ENCODE assay signal across 21 mouse cellular contexts in genomic region chr7:19651063-19651786, GRCm38 (mm10). TPM values are rescaled to one million over a fixed set of nuclear protein-coding genes. Genes with fewer than 3 reads are reported as not detected.
DNase-seq lines count a peak whose midpoint lies in the region; ATAC-seq lines count a peak whose summit lies in the region.
"Had no signal": no experiment of that assay in that cellular context is flagged by ENCODE, and none has a peak within 500 bp of the region (broad histone marks: within the 10 kb centered on the region; RNA-seq: fewer than 3 reads in every experiment).

No protein-coding gene starts in this region.

- no peak overlapping the region for H3K4me2 ChIP-seq in kidney, embryonic 14.5 days (replicated peaks; ENCODE audit: low read depth, low read length)
- H3K4me2 ChIP-seq in liver, embryonic 13.5 days, result peak overlapping the region; percentile 21; the same call in 1 of the 2 replicates
- H3K4me2 ChIP-seq in forebrain, embryonic 12.5 days, result no peak overlapping the region
- H3K4me2 ChIP-seq: hindbrain, embryonic 14.5 days; intestine, embryonic 15.5 days; limb, embryonic 15.5 days; midbrain, embryonic 15.5 days had no signal

- H3K36me3 ChIP-seq in kidney, embryonic 14.5 days (ENCODE audit: control insufficient read depth, insufficient read depth, low read length), result peaks cover 78% of the 10 kb centered on the region
- H3K36me3 ChIP-seq in liver, embryonic 13.5 days, result peaks cover 90% of the 10 kb centered on the region
- peaks cover 86% of the 10 kb centered on the region for H3K36me3 ChIP-seq in forebrain, embryonic 12.5 days (replicated peaks)

- no peak overlapping the region for H3K27ac ChIP-seq in kidney, embryonic 14.5 days (ENCODE audit: low read depth, low read length)
- peak overlapping the region; percentile 72 for H3K27ac ChIP-seq in liver, embryonic 13.5 days
- H3K27ac ChIP-seq in forebrain, embryonic 12.5 days, result no peak overlapping the region
- H3K27ac ChIP-seq: forebrain, embryonic 10.5 days; hindbrain, embryonic 14.5 days; intestine, embryonic 15.5 days; limb, embryonic 15.5 days; macrophage; midbrain, embryonic 15.5 days had no signal

- H3K9me3 ChIP-seq in kidney, embryonic 14.5 days (ENCODE audit: control insufficient read depth, low read length), result no peaks in the 10 kb centered on the region
- H3K9me3 ChIP-seq in liver, embryonic 13.5 days (replicated peaks), result no peaks in the 10 kb centered on the region
- no peaks in the 10 kb centered on the region for H3K9me3 ChIP-seq in forebrain, embryonic 12.5 days
- H3K9me3 ChIP-seq: forebrain, embryonic 10.5 days; intestine, embryonic 15.5 days; limb, embryonic 15.5 days; midbrain, embryonic 15.5 days had no signal

- WGBS in kidney, embryonic 14.5 days, result 92% methylated on average over 6 of the region's 6 CpGs
- 32% methylated on average over 6 of the region's 6 CpGs for WGBS in liver, embryonic 13.5 days (ENCODE audit: insufficient replicate concordance)
- 93% methylated on average over 6 of the region's 6 CpGs for WGBS in forebrain, embryonic 12.5 days

- ATAC-seq in kidney, embryonic 14.5 days (ENCODE audit: low FRiP score, low TSS enrichment), result no peak
- ATAC-seq in liver, embryonic 13.5 days (ENCODE audit: low read depth), result peak; percentile 57
- no peak for ATAC-seq in forebrain, embryonic 12.5 days (ENCODE audit: low FRiP score)
- ATAC-seq: intestine, embryonic 15.5 days; midbrain, embryonic 15.5 days; Patski had no signal

- H3K4me3 ChIP-seq in kidney, embryonic 14.5 days (ENCODE audit: low read length), result no peak overlapping the region
- H3K4me3 ChIP-seq in liver, embryonic 13.5 days (replicated peaks), result no peak overlapping the region
- H3K4me3 ChIP-seq in forebrain, embryonic 12.5 days (replicated peaks), result no peak overlapping the region
- H3K4me3 ChIP-seq: forebrain, embryonic 10.5 days; intestine, embryonic 15.5 days; limb, embryonic 15.5 days; midbrain, embryonic 15.5 days; myocyte had no signal

- H3K9ac ChIP-seq in kidney, embryonic 14.5 days (ENCODE audit: low read depth, low read length), result no peak overlapping the region
- peak overlapping the region; percentile 49 for H3K9ac ChIP-seq in liver, embryonic 13.5 days
- H3K9ac ChIP-seq in forebrain, embryonic 12.5 days, result no peak overlapping the region
- H3K9ac ChIP-seq: hindbrain, embryonic 14.5 days; intestine, embryonic 15.5 days; limb, embryonic 15.5 days; midbrain, embryonic 15.5 days had no signal

- no peaks in the 10 kb centered on the region for H3K27me3 ChIP-seq in kidney, embryonic 14.5 days (ENCODE audit: control insufficient read depth, insufficient read depth, low read length)
- H3K27me3 ChIP-seq in liver, embryonic 13.5 days, result no peaks in the 10 kb centered on the region
- H3K27me3 ChIP-seq in forebrain, embryonic 12.5 days, result no peaks in the 10 kb centered on the region
- H3K27me3 ChIP-seq: intestine, embryonic 15.5 days; limb, embryonic 15.5 days; midbrain, embryonic 15.5 days; Patski had no signal

- no peaks in the 10 kb centered on the region for H3K4me1 ChIP-seq in kidney, embryonic 14.5 days (ENCODE audit: control insufficient read depth, insufficient read depth, low read length)
- H3K4me1 ChIP-seq in liver, embryonic 13.5 days (replicated peaks), result peaks cover 23% of the 10 kb centered on the region
- no peaks in the 10 kb centered on the region for H3K4me1 ChIP-seq in forebrain, embryonic 12.5 days
- H3K4me1 ChIP-seq: forebrain, embryonic 10.5 days; intestine, embryonic 15.5 days; limb, embryonic 15.5 days; midbrain, embryonic 15.5 days had no signal

- peak; percentile 39 for DNase-seq in kidney, postnatal 10 days
- peak; percentile 47 for DNase-seq in lung, postnatal 36 days
- no peak for DNase-seq in lung, postnatal 25 days (ENCODE audit: low spot score)
- no peak for DNase-seq in liver, embryonic 13.5 days
- DNase-seq in Muller cell, postnatal 12 days (ENCODE audit: inconsistent ontology term), result no peak
- DNase-seq: adrenal gland, postnatal 25 days; cerebellum, adult 11-12 months; cerebellum, postnatal 14 days; thymus, postnatal 25 days had no signal

RNA-seq across cellular contexts. Expression of gene Clptm1, which starts 13.6 kb away (rescaled TPM):
- 76.2 and 101 TPM in 2 replicates for polyA plus RNA-seq in kidney, embryonic 14.5 days (2014; fragmentation: Nextera tagmentation; extraction: Ambion mirVana)
- polyA plus RNA-seq in liver, embryonic 13.5 days (2015; fragmentation: Nextera tagmentation; extraction: Ambion mirVana), result 45.2 and 51.0 TPM in 2 replicates
- polyA plus RNA-seq in forebrain, embryonic 12.5 days (2016; fragmentation: Nextera tagmentation; extraction: Ambion mirVana), result 85.6 and 87.6 TPM in 2 replicates

RNA-seq across cellular contexts. Expression of gene Relb, which starts 22.0 kb away (rescaled TPM):
- 7.3 and 9.3 TPM in 2 replicates for polyA plus RNA-seq in kidney, embryonic 14.5 days (2014; fragmentation: Nextera tagmentation; extraction: Ambion mirVana)
- polyA plus RNA-seq in liver, embryonic 13.5 days (2015; fragmentation: Nextera tagmentation; extraction: Ambion mirVana), result 1.6 and 1.7 TPM in 2 replicates
- 3.3 and 3.6 TPM in 2 replicates for polyA plus RNA-seq in forebrain, embryonic 12.5 days (2016; fragmentation: Nextera tagmentation; extraction: Ambion mirVana)

RNA-seq across cellular contexts. Expression of gene Apoc2, which starts 26.5 kb away (rescaled TPM):
- 1.0 and 1.2 TPM in 2 replicates for polyA plus RNA-seq in kidney, embryonic 14.5 days (2014; fragmentation: Nextera tagmentation; extraction: Ambion mirVana)
- 568 and 648 TPM in 2 replicates for polyA plus RNA-seq in liver, embryonic 13.5 days (2015; fragmentation: Nextera tagmentation; extraction: Ambion mirVana)
- polyA plus RNA-seq in forebrain, embryonic 12.5 days (2016; fragmentation: Nextera tagmentation; extraction: Ambion mirVana), result not detected in 2 replicates
- polyA plus RNA-seq: forebrain, embryonic 10.5 days; hindbrain, embryonic 14.5 days; midbrain, embryonic 15.5 days; myocyte; Patski had no signal

RNA-seq across cellular contexts. Expression of gene Gm44805, which starts 30.0 kb away (rescaled TPM):
- not detected in 2 replicates for polyA plus RNA-seq in kidney, embryonic 14.5 days (2014; fragmentation: Nextera tagmentation; extraction: Ambion mirVana)
- polyA plus RNA-seq in liver, embryonic 13.5 days (2015; fragmentation: Nextera tagmentation; extraction: Ambion mirVana), result 5.6 and 7.5 TPM in 2 replicates
- polyA plus RNA-seq in forebrain, embryonic 12.5 days (2016; fragmentation: Nextera tagmentation; extraction: Ambion mirVana), result not detected in 2 replicates
- polyA plus RNA-seq: forebrain, embryonic 10.5 days; hindbrain, embryonic 14.5 days; limb, embryonic 15.5 days; macrophage; midbrain, embryonic 15.5 days; myocyte; neural tube, embryonic 14.5 days; Patski; testis, adult 2 months had no signal

RNA-seq across cellular contexts. Expression of gene Apoc4, which starts 30.1 kb away (rescaled TPM):
- polyA plus RNA-seq in kidney, embryonic 14.5 days (2014; fragmentation: Nextera tagmentation; extraction: Ambion mirVana), result 0.81 TPM in 1 of 2 replicates, not detected in the other
- 58.3 and 74.0 TPM in 2 replicates for polyA plus RNA-seq in liver, embryonic 13.5 days (2015; fragmentation: Nextera tagmentation; extraction: Ambion mirVana)
- polyA plus RNA-seq in forebrain, embryonic 12.5 days (2016; fragmentation: Nextera tagmentation; extraction: Ambion mirVana), result not detected in 2 replicates
- polyA plus RNA-seq: forebrain, embryonic 10.5 days; hindbrain, embryonic 14.5 days; macrophage; midbrain, embryonic 15.5 days; myocyte; testis, adult 2 months had no signal

Comparison
In these comparisons a context has a peak if more than half of its experiments do, and no peak if none do; other contexts are left out.
1. DNase-seq: peak in kidney, postnatal 10 days (single experiment) and lung, postnatal 36 days (single experiment); none in lung, postnatal 25 days (single experiment), liver, embryonic 13.5 days (single experiment) and Muller cell, postnatal 12 days (single experiment).
2. RNA of gene Apoc2, which starts 26.5 kb away (polyA plus RNA-seq): 568 to 648 TPM in liver, embryonic 13.5 days; 1.0 to 1.2 TPM in kidney, embryonic 14.5 days and not detected in forebrain, embryonic 12.5 days; every median in the first group is over 100 times any median in the second.